Mouse (Mus musculus) G1E (cell line): ENCODE measurements around the gene Apba3.

Source experiments
- CTCF ChIP-seq: IDR thresholded peaks from 2 replicates; pipeline ENCODE4 v1.5.1; 2012; ENCODE audit warnings: low read depth, low read length, inconsistent platforms, mixed read lengths
- GATA1 ChIP-seq: IDR thresholded peaks from 2 replicates; pipeline ENCODE4 v1.6.1; 2012; ENCODE audit warnings: borderline replicate concordance, low read length, inconsistent platforms, mixed read lengths
- GATA2 ChIP-seq: IDR thresholded peaks from 2 replicates; pipeline ENCODE4 v1.6.1; 2012; ENCODE audit warnings: low read depth, low read length, inconsistent platforms, borderline replicate concordance
- POLR2AphosphoS5 ChIP-seq: IDR thresholded peaks from 2 replicates; pipeline ENCODE4 v1.6.1; 2012; ENCODE audit warnings: low read depth, low read length, inconsistent platforms; ENCODE audit not compliant: insufficient replicate concordance

DNA sequence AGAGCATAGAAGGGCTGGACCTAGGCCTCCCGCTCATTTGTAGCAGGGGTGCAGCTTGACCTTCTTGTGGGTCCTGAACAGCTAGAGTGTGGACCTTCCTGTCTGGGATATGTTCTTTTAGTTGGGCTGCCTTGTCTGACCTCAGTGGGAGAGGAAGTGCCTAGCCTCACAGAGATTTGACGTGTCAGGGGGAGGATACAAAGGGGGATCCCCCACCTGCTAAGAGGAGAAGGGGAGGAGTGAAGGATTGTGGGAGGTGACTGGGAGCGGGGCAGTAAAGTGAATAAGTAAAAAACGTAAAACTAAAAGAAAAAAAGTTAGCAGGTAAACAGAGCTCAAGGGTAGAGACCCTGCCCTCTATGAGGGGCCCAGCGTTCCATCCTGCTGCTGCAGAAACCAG, 42.8 kb downstream of the Apba3 start:
- TF ChIP-seq CTCF (no peak), GATA1 (no peak), GATA2 (no peak), POLR2AphosphoS5 (no peak)
